Mouse (Mus musculus) myocyte (in vitro differentiated cells): ENCODE measurements around the gene Gm13287. TPM values are rescaled to one million over a fixed set of nuclear protein-coding genes. Genes with fewer than 3 reads are reported as not detected.

Experiments
- H3K27me3 ChIP-seq: one replicate; pipeline ENCODE4 v1.6.1; 2011; ENCODE audit not compliant: control insufficient read depth, insufficient read depth, insufficient read length
- H3K36me3 ChIP-seq: one replicate; pipeline ENCODE4 v1.6.1; 2011; ENCODE audit not compliant: control insufficient read depth, insufficient read depth
- H3K4me2 ChIP-seq: one replicate; pipeline ENCODE4 v1.6.1; 2011; ENCODE audit warnings: low read depth, control low read depth
- H3K4me3 ChIP-seq: one replicate; pipeline ENCODE4 v1.5.1; 2011; ENCODE audit warnings: mild to moderate bottlenecking, control low read depth, moderate library complexity
- H3K79me2 ChIP-seq: one replicate; pipeline ENCODE4 v1.6.1; 2011; ENCODE audit not compliant: control insufficient read depth, insufficient read depth
- H3ac ChIP-seq: one replicate; pipeline ENCODE4 v1.6.1; 2011; ENCODE audit not compliant: control insufficient read depth, insufficient read length
- CEBPB ChIP-seq: IDR thresholded peaks from 2 replicates; pipeline ENCODE4 v1.6.1; 2011; ENCODE audit warnings: mild to moderate bottlenecking, moderate library complexity; ENCODE audit not compliant: poor library complexity, insufficient read depth, severe bottlenecking
- E2F4 ChIP-seq: IDR thresholded peaks from one replicate; pipeline ENCODE4 v1.6.1; 2011; ENCODE audit warnings: mild to moderate bottlenecking, control low read depth, moderate library complexity; ENCODE audit not compliant: insufficient read depth
- MAX ChIP-seq: IDR thresholded peaks from one replicate; pipeline ENCODE4 v1.6.1; 2011; ENCODE audit warnings: low read depth, mild to moderate bottlenecking, control low read depth
- MYOD1 ChIP-seq, 3 experiments: IDR thresholded peaks; one replicate each; pipeline ENCODE4 v1.6.1; 2011; ENCODE audit warnings: control low read depth in 2 of 3, low read depth in 2 of 3, mild to moderate bottlenecking in 2 of 3, moderate library complexity in 1 of 3; ENCODE audit not compliant: insufficient read length in 2 of 3, control insufficient read depth in 1 of 3
- MYOG ChIP-seq, 3 experiments: IDR thresholded peaks; one replicate each; pipeline ENCODE4 v1.6.1; 2011; ENCODE audit warnings: control low read depth in 2 of 3, low read depth in 2 of 3, mild to moderate bottlenecking in 2 of 3; ENCODE audit not compliant: insufficient read length in 2 of 3, control insufficient read depth in 1 of 3, insufficient read depth in 1 of 3
- REST ChIP-seq: IDR thresholded peaks from one replicate; pipeline ENCODE4 v1.6.1; 2011; ENCODE audit warnings: mild to moderate bottlenecking, control low read depth, moderate library complexity; ENCODE audit not compliant: insufficient read depth, insufficient read length
- SRF ChIP-seq: IDR thresholded peaks from one replicate; pipeline ENCODE4 v1.6.1; 2011; ENCODE audit warnings: low read depth; ENCODE audit not compliant: control insufficient read depth, insufficient read length
- TCF3 ChIP-seq: IDR thresholded peaks from one replicate; pipeline ENCODE4 v1.6.1; 2011; ENCODE audit warnings: low read depth, control low read depth; ENCODE audit not compliant: insufficient read length
- USF1 ChIP-seq: IDR thresholded peaks from one replicate; pipeline ENCODE4 v1.6.1; 2011; ENCODE audit warnings: low read depth, mild to moderate bottlenecking, control low read depth, moderate library complexity
- polyA plus RNA-seq: library from polyadenylated mRNA; unstranded; fragments of >200 nt; fragmentation: generic; extraction: Trizol; gene quantifications from one replicate; pipeline ENCODE4 v1.2.1, GENCODE M21; 2012; ENCODE audit warnings: missing spikeins

Gm13287 gene
- polyA plus RNA-seq, 1 experiment: 0.35 TPM

- H3K4me2 ChIP-seq: no peak overlapping the region
- no peaks in the 10 kb centered on the region for H3K36me3 ChIP-seq
- peaks cover 18% of the 10 kb centered on the region for H3K27me3 ChIP-seq
- H3ac ChIP-seq: no peak overlapping the region
- H3K79me2 ChIP-seq: no peaks in the 10 kb centered on the region
- H3K4me3 ChIP-seq: no peak overlapping the region
- no peak for TF ChIP-seq E2F4
- no peak for TF ChIP-seq REST
- TF ChIP-seq MYOD1 (IDR thresholded peaks at IDR 0.05; ENCODE audit: control insufficient read depth in 1 of 3, insufficient read length in 2 of 3, low read depth in 2 of 3): no peak
- TF ChIP-seq CEBPB: no peak
- no peak for TF ChIP-seq MAX
- TF ChIP-seq TCF3: no peak
- no peak for TF ChIP-seq USF1
- TF ChIP-seq SRF: no peak
- TF ChIP-seq MYOG (IDR thresholded peaks at IDR 0.05; ENCODE audit: control insufficient read depth in 1 of 3, insufficient read depth in 1 of 3, insufficient read length in 2 of 3, low read depth in 2 of 3): no peak
Observed at GRCm38 (mm10) chr4:88851026-88851763, 48.1 kb downstream of the Gm13287 start.

Other genes with a start within 250 kb of the Gm13287 start
- gene Ifna15, start 245.0 kb upstream of the Gm13287 start, polyA plus RNA-seq: not detected
- gene Ifna14, start 231.5 kb upstream of the Gm13287 start, polyA plus RNA-seq: not detected
- gene Ifna9, start 210.9 kb upstream of the Gm13287 start, polyA plus RNA-seq: not detected
- gene Ifna12, start 199.9 kb upstream of the Gm13287 start, polyA plus RNA-seq: not detected
- not detected for gene C87499, start 168.8 kb upstream of the Gm13287 start, polyA plus RNA-seq
- gene Ifna13, start 158.8 kb upstream of the Gm13287 start, polyA plus RNA-seq: not detected
- not detected for gene Ifna16, start 126.3 kb upstream of the Gm13287 start, polyA plus RNA-seq
- not detected for gene Ifna2, start 119.3 kb upstream of the Gm13287 start, polyA plus RNA-seq
- gene Ifnab, start 111.9 kb upstream of the Gm13287 start, polyA plus RNA-seq: not detected
- gene Gm26566, start 81.4 kb upstream of the Gm13287 start, polyA plus RNA-seq: 2.0 TPM
- gene Klhl9, start 80.8 kb upstream of the Gm13287 start, polyA plus RNA-seq: 12.0 TPM
- not detected for gene Gm13271, start 48.4 kb upstream of the Gm13287 start, polyA plus RNA-seq
- gene Gm13283, start 43.1 kb upstream of the Gm13287 start, polyA plus RNA-seq: not detected
- 1.0 TPM for gene Gm13290, start 29.4 kb upstream of the Gm13287 start, polyA plus RNA-seq
- not detected for gene Gm13289, start 26.3 kb upstream of the Gm13287 start, polyA plus RNA-seq
- 0.19 TPM for gene Gm13272, start 23.4 kb upstream of the Gm13287 start, polyA plus RNA-seq
- gene Ifnz, start 21.1 kb upstream of the Gm13287 start, polyA plus RNA-seq: not detected
- gene Gm13276, start 17.5 kb upstream of the Gm13287 start, polyA plus RNA-seq: 0.73 TPM
- not detected for gene Gm13277, start 14.6 kb upstream of the Gm13287 start, polyA plus RNA-seq
- not detected for gene Gm13278, start 11.7 kb upstream of the Gm13287 start, polyA plus RNA-seq
- 0.35 TPM for gene Gm13275, start 8.8 kb upstream of the Gm13287 start, polyA plus RNA-seq
- not detected for gene Gm13279, start 5.9 kb upstream of the Gm13287 start, polyA plus RNA-seq
- gene Gm13285, start 3.6 kb upstream of the Gm13287 start, polyA plus RNA-seq: not detected
- 0.14 TPM for gene Gm13288, start 2.3 kb downstream of the Gm13287 start, polyA plus RNA-seq
- gene Ifna7, start 13.0 kb downstream of the Gm13287 start, polyA plus RNA-seq: not detected
- gene Ifna11, start 16.7 kb downstream of the Gm13287 start, polyA plus RNA-seq: not detected
- gene Ifna6, start 24.2 kb downstream of the Gm13287 start, polyA plus RNA-seq: not detected
- gene Ifna5, start 32.3 kb downstream of the Gm13287 start, polyA plus RNA-seq: not detected
- not detected for gene Ifna4, start 38.6 kb downstream of the Gm13287 start, polyA plus RNA-seq
- not detected for gene Ifna1, start 46.8 kb downstream of the Gm13287 start, polyA plus RNA-seq
- gene Ifne, start 76.9 kb downstream of the Gm13287 start, polyA plus RNA-seq: not detected